Mouse (Mus musculus): ENCODE measurements at regions not wholly inside any gene's neighbourhood (a gene's known extent, or its start where the extent isn't known, plus 50 kb on each side); places are given as distances from the start of the nearest gene placed in this dataset.

GRCm38 (mm10) chr16:50069033-50069432, 268.7 kb downstream of the Cd47 start:
- TF ChIP-seq POLR2A (IDR thresholded peaks at IDR 0.05; ENCODE audit: low read depth, low read length) (no peak), CTCF (IDR thresholded peaks at IDR 0.05; ENCODE audit: borderline replicate concordance, insufficient read depth, low read length) (no peak)
- Histone ChIP-seq H3K4me3 (ENCODE audit: insufficient read depth, low read length) (no peak overlapping the region), H3K27ac (ENCODE audit: insufficient read depth, low read length) (no peak overlapping the region), H3K4me1 (ENCODE audit: control insufficient read depth, insufficient read depth, low read length) (peaks cover 2% of the 10 kb centered on the region; the same call in 1 of the 2 replicates)

GRCm38 (mm10) chr16:50070728-50071127, 270.4 kb downstream of the Cd47 start:
- no peak overlapping the region for H3K4me3 ChIP-seq (ENCODE audit: insufficient read depth, low read length)
- 0 out of 2 replicates have a peak overlapping the region, but pooled peaks have one; percentile 17 for H3K27ac ChIP-seq (ENCODE audit: insufficient read depth, low read length)
- H3K4me1 ChIP-seq (ENCODE audit: control insufficient read depth, insufficient read depth, low read length) = no peaks in the 10 kb centered on the region
- TF ChIP-seq CTCF (IDR thresholded peaks at IDR 0.05; ENCODE audit: borderline replicate concordance, insufficient read depth, low read length) = no peak
- TF ChIP-seq POLR2A (IDR thresholded peaks at IDR 0.05; ENCODE audit: low read depth, low read length) = no peak

GRCm38 (mm10) chr16:50072853-50073360, 272.6 kb downstream of the Cd47 start:
- Histone ChIP-seq H3K4me3 (ENCODE audit: insufficient read depth, low read length) (no peak overlapping the region), H3K27ac (ENCODE audit: insufficient read depth, low read length) (no peak overlapping the region), H3K4me1 (ENCODE audit: control insufficient read depth, insufficient read depth, low read length) (no peaks in the 10 kb centered on the region)
- TF ChIP-seq CTCF (IDR thresholded peaks at IDR 0.05; ENCODE audit: borderline replicate concordance, insufficient read depth, low read length) (no peak), POLR2A (IDR thresholded peaks at IDR 0.05; ENCODE audit: low read depth, low read length) (no peak)

- Histone ChIP-seq H3K27ac (ENCODE audit: insufficient read depth, low read length) (no peak overlapping the region), H3K4me1 (ENCODE audit: control insufficient read depth, insufficient read depth, low read length) (no peaks in the 10 kb centered on the region), H3K4me3 (ENCODE audit: insufficient read depth, low read length) (no peak overlapping the region)
- no peak for TF ChIP-seq CTCF (IDR thresholded peaks at IDR 0.05; ENCODE audit: borderline replicate concordance, insufficient read depth, low read length)
- TF ChIP-seq POLR2A (IDR thresholded peaks at IDR 0.05; ENCODE audit: low read depth, low read length) = no peak
Observed at GRCm38 (mm10) chr16:50073979-50074378, 273.6 kb downstream of the Cd47 start.

GRCm38 (mm10) chr16:50075641-50076040, 275.3 kb downstream of the Cd47 start:
- H3K4me3 ChIP-seq (ENCODE audit: insufficient read depth, low read length) = no peak overlapping the region
- no peak for TF ChIP-seq POLR2A (IDR thresholded peaks at IDR 0.05; ENCODE audit: low read depth, low read length)
- no peak for TF ChIP-seq CTCF (IDR thresholded peaks at IDR 0.05; ENCODE audit: borderline replicate concordance, insufficient read depth, low read length)
- H3K27ac ChIP-seq (ENCODE audit: insufficient read depth, low read length) = no peak overlapping the region
- H3K4me1 ChIP-seq (ENCODE audit: control insufficient read depth, insufficient read depth, low read length) = no peaks in the 10 kb centered on the region

- H3K4me3 ChIP-seq (ENCODE audit: insufficient read depth, low read length) = no peak overlapping the region
- H3K27ac ChIP-seq (ENCODE audit: insufficient read depth, low read length) = no peak overlapping the region
- H3K4me1 ChIP-seq (ENCODE audit: control insufficient read depth, insufficient read depth, low read length) = no peaks in the 10 kb centered on the region; the same call in 1 of the 2 replicates
- TF ChIP-seq POLR2A (IDR thresholded peaks at IDR 0.05; ENCODE audit: low read depth, low read length) (no peak), CTCF (IDR thresholded peaks at IDR 0.05; ENCODE audit: borderline replicate concordance, insufficient read depth, low read length) (no peak)
Observed at GRCm38 (mm10) chr16:50081511-50081910, 281.2 kb downstream of the Cd47 start.

- H3K4me3 ChIP-seq (ENCODE audit: insufficient read depth, low read length) = no peak overlapping the region
- no peaks in the 10 kb centered on the region for H3K4me1 ChIP-seq (ENCODE audit: control insufficient read depth, insufficient read depth, low read length)
- no peak for TF ChIP-seq CTCF (IDR thresholded peaks at IDR 0.05; ENCODE audit: borderline replicate concordance, insufficient read depth, low read length)
- H3K27ac ChIP-seq (ENCODE audit: insufficient read depth, low read length) = no peak overlapping the region
Observed at GRCm38 (mm10) chr16:50092318-50092717, 292.0 kb downstream of the Cd47 start.

GRCm38 (mm10) chr16:50092780-50093179, 292.4 kb downstream of the Cd47 start:
- Histone ChIP-seq H3K4me3 (ENCODE audit: insufficient read depth, low read length) (no peak overlapping the region), H3K27ac (ENCODE audit: insufficient read depth, low read length) (no peak overlapping the region)
- TF ChIP-seq POLR2A (IDR thresholded peaks at IDR 0.05; ENCODE audit: low read depth, low read length) (no peak), CTCF (IDR thresholded peaks at IDR 0.05; ENCODE audit: borderline replicate concordance, insufficient read depth, low read length) (no peak)

GRCm38 (mm10) chr16:50095858-50096551, 295.7 kb downstream of the Cd47 start:
- H3K27ac ChIP-seq (ENCODE audit: insufficient read depth, low read length) = no peak overlapping the region
- H3K4me1 ChIP-seq (ENCODE audit: control insufficient read depth, insufficient read depth, low read length) = no peaks in the 10 kb centered on the region
- TF ChIP-seq POLR2A (IDR thresholded peaks at IDR 0.05; ENCODE audit: low read depth, low read length) (no peak), CTCF (IDR thresholded peaks at IDR 0.05; ENCODE audit: borderline replicate concordance, insufficient read depth, low read length) (no peak)
- no peak overlapping the region for H3K4me3 ChIP-seq (ENCODE audit: insufficient read depth, low read length)

More at GRCm38 (mm10) chr16:50092780-50093179, 292.4 kb downstream of the Cd47 start:
- H3K4me1 ChIP-seq (ENCODE audit: control insufficient read depth, insufficient read depth, low read length) = no peaks in the 10 kb centered on the region

- no peak overlapping the region for H3K27ac ChIP-seq (ENCODE audit: insufficient read depth, low read length)
- no peak overlapping the region for H3K4me3 ChIP-seq (ENCODE audit: insufficient read depth, low read length)
- H3K4me1 ChIP-seq (ENCODE audit: control insufficient read depth, insufficient read depth, low read length) = no peaks in the 10 kb centered on the region
- TF ChIP-seq POLR2A (IDR thresholded peaks at IDR 0.05; ENCODE audit: low read depth, low read length) (no peak), CTCF (IDR thresholded peaks at IDR 0.05; ENCODE audit: borderline replicate concordance, insufficient read depth, low read length) (no peak)
Observed at GRCm38 (mm10) chr16:50096563-50096962, 296.2 kb downstream of the Cd47 start.
